Mouse (Mus musculus) bone marrow macrophage, adult 2 months (primary cell): ENCODE measurements around the gene Sycp3. TPM values are rescaled to one million over a fixed set of nuclear protein-coding genes. Genes with fewer than 3 reads are reported as not detected.
A peak's percentile ranks its signal among the peaks of the same experiment; 100 is the strongest.

ENCODE experiments used
- H3K27ac ChIP-seq: 2 replicates; pipeline ENCODE4 v1.5.1; 2012; ENCODE audit warnings: low read depth, low read length; ENCODE audit not compliant: insufficient read depth
- H3K4me1 ChIP-seq: 2 replicates; pipeline ENCODE4 v1.6.1; 2012; ENCODE audit warnings: low read length; ENCODE audit not compliant: control insufficient read depth, insufficient read depth
- H3K4me3 ChIP-seq: 2 replicates; pipeline ENCODE4 v1.5.1; 2012; ENCODE audit warnings: mild to moderate bottlenecking, low read length, moderate library complexity; ENCODE audit not compliant: insufficient read depth
- CTCF ChIP-seq: IDR thresholded peaks from 2 replicates; pipeline ENCODE4 v1.5.1; 2012; ENCODE audit warnings: low read depth, mild to moderate bottlenecking, low read length, moderate library complexity
- POLR2A ChIP-seq: IDR thresholded peaks from 2 replicates; pipeline ENCODE4 v1.6.1; 2012; ENCODE audit warnings: mild to moderate bottlenecking, low read depth, low read length, borderline replicate concordance
- polyA plus RNA-seq: library from polyadenylated mRNA; stranded (reverse); fragments of >200 nt; gene quantifications from 2 replicates; pipeline ENCODE4 v1.2.4, GENCODE M21; 2012; ENCODE audit not compliant: missing spikeins, insufficient read depth, insufficient read length

Sycp3 gene
- polyA plus RNA-seq, 1 experiment: not detected

DNA sequence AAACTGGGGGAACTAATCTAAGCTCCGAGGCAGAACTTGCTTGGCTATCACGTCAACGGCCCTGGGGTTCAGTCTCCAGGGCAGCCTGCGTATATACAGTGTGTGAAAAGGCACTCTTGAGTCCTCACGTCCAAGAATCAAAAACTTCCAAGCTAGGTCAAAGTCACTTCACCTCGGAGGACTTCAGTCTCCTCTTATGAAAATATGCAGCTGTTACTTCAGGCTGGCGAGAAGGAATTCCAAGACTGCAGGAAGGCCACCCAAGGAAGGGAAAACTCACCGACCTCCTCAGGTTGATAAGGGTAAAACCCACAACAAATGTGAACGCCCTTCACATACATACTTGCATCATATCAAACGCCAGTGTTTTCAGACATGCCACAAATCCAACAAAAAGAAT, 42.0 kb downstream of the Sycp3 start:
- no peak overlapping the region for H3K4me3 ChIP-seq
- peaks cover 17% of the 10 kb centered on the region for H3K4me1 ChIP-seq

DNA sequence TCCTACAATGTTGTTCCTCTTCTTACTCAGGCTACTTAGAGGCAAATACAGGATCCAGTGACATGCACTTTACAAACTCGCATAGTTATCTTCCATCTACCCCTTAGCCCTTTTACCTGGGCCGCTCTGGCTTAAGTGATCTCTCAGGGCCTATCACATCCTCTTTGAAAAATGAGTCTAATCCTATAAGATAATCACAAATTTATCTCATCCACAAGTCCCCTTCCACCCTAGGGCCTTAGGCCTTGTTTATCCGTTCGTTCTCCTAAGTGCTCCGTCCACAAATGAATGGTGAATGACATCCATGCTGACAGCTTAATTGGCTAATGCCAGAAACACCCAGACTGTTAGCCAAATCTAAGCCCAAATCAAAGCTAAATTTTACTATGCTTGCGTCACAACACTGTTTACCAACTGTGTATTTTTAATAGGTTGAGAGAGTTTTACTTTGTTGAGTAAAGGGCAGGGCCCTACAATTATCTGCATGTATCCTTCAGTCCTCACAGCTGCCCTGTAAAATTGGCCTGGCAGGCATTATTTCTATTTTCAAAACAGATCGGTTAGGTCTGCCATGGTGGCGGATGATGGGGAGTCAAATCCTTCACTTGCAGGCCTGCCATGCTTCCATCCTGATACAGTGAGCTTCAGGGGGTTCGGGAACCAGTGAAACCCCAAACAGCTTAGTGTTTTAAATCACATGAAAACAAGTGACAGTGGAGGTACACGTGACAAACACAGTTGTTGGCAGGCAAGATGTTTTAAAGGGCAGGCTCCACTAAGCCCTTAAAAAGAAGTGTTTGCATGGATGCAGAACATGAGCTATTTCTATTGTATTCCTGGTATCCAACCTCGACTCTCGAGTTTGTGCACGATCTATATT, 42.8 kb downstream of the Sycp3 start:
- H3K27ac ChIP-seq: no peak overlapping the region
- no peak overlapping the region for H3K4me3 ChIP-seq
- TF ChIP-seq POLR2A (no peak), CTCF (no peak)
- peaks cover 17% of the 10 kb centered on the region for H3K4me1 ChIP-seq

More for the DNA sequence above, 42.0 kb downstream of the Sycp3 start:
- no peak overlapping the region for H3K27ac ChIP-seq
- TF ChIP-seq POLR2A (no peak), CTCF (no peak)

DNA sequence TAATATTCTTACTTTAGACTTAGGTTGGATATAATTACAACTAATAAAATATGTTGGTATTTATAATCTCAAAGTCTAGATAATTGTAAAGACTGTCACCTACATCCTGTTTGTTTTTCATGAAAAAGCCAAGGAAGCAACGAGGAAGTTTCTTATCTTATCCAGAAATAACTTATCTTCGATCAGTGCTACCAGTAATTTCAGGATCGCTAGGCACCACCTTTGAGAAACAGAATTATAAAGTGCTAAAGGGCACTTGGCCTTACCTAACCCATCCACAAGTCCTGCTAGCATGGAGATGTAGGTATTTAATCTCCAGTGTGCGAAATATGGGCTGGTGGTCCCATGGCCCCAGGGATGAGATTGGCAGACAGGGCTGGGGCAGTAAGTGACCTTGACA, 43.5 kb downstream of the Sycp3 start:
- H3K4me1 ChIP-seq: peaks cover 17% of the 10 kb centered on the region
- H3K4me3 ChIP-seq: peak overlapping the region; percentile 99
- TF ChIP-seq CTCF (no peak), POLR2A (no peak)
- no peak overlapping the region for H3K27ac ChIP-seq

DNA sequence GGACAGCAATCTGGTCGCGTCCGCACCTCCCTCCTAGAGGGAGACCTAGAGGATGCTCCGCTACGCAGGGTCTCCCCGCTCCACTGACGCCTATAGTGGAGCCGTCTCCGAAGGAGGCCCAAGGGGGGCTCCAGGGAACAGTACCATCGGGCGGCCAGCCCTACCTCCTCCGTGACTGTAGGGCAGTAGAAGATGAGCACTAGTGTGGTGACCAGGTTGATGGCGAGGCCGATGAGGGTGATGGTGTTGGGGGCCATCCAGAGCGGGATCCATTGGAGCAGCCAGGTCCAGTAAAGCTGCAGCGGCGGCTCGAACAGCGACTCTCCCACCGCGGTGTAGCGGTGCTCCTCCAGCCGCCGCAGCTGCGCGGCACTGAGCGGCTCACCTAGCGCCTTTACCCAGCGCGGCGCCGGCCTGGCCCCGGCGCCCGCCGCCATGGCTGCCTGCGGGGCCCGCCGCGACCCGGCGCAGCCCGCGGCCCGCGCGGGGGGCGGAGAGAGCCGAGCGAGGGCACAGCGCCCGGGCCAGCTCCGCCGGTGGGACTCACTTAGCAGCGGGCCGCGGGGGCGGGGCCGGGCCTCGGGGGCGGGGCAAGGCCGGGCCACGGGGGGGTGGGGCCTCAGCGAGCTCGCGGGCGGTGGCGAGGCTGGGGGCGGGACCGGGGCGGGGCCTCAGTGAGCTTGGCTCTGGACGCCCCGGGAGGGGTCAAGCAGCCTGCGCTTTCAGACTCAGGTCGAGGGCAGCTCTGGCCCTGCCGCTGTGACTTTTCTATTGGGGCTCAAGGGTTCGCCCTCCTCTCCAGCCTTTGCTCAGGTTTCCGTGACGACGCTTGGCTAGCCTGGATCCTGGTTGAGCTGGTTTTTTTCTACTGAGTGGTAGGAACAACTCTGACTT, 44.3 kb downstream of the Sycp3 start, which contains the start of gene Chpt1:
Gene Chpt1 (minus strand): TSS at position 653 of the 894 bp plus-strand sequence.
- Histone ChIP-seq H3K27ac (no peak within 1 kb of the TSS), H3K4me3 (peak within 1 kb of the TSS; percentile 99)

DNA sequence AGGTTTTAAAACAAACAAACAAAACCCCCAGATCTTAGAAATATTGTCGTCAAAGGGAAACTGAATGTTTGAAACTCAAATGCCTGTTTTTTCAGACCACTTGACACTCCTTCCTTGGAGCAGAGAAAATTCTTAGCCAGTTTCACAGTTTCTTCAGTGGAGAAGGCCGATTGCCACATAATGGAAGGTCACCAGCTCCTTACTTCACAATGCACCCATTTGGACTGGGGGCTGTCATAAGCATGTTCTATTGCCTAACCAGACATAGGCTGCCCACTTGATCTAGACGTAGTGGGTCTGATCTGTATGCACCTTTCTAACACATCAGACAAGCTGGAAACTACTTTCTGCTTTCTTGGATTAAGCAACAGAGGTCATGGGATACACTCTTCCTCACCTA, 45.1 kb downstream of the Sycp3 start:
- TF ChIP-seq POLR2A (no peak), CTCF (no peak)
- Histone ChIP-seq H3K4me1 (peaks cover 17% of the 10 kb centered on the region), H3K27ac (no peak overlapping the region), H3K4me3 (no peak overlapping the region)

More for the DNA sequence above, 44.3 kb downstream of the Sycp3 start, which contains the start of gene Chpt1:
- TF ChIP-seq POLR2A: no peak
- no peak for TF ChIP-seq CTCF
- peaks cover 17% of the 10 kb centered on the region for H3K4me1 ChIP-seq

DNA sequence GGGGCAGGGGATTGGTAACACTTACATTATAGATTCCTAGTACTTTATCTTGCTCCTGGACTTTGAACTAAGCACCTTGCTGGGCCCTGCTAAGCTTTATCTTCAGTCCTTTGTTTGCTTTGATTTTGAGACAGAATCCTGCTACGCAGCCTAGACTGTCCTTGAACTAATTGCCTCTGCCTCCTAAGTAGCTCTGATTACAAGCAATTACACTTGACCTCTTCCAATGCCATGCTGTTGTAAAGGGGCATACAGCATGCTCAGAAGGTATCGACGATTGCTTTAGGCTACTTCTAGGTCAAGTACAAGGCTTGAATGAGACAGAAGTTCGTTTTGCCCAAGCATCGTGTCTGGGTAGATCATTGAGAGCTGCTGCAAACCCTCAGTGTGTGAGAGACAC, 45.9 kb downstream of the Sycp3 start:
- no peak overlapping the region for H3K27ac ChIP-seq

DNA sequence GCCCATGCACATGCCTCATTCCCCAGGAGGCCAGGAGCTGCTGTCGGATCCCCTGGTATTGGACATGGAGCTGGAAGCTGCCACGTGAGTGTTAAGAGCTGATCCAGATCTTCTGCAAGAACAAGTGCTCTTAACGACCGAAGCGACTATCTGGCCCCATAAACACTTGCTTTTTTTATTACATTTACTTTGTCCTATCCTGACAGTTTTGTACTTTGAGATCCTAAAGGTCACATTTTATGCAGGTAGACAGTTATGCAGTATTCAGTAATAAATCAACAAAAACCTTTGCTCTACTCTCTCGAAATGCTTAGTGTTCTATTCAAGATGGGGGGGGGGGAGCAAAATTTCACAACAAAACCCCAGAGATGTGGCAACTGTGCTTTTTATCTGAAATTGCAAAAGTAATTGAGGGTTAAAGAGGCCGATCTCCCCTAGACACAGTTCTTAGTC, 48.3 kb downstream of the Sycp3 start:
- TF ChIP-seq POLR2A (no peak), CTCF (no peak)
- Histone ChIP-seq H3K27ac (no peak overlapping the region), H3K4me1 (peaks cover 26% of the 10 kb centered on the region), H3K4me3 (no peak overlapping the region)

More for the DNA sequence above, 45.9 kb downstream of the Sycp3 start:
- TF ChIP-seq CTCF (no peak), POLR2A (no peak)
- Histone ChIP-seq H3K4me1 (peaks cover 17% of the 10 kb centered on the region), H3K4me3 (no peak overlapping the region)

DNA sequence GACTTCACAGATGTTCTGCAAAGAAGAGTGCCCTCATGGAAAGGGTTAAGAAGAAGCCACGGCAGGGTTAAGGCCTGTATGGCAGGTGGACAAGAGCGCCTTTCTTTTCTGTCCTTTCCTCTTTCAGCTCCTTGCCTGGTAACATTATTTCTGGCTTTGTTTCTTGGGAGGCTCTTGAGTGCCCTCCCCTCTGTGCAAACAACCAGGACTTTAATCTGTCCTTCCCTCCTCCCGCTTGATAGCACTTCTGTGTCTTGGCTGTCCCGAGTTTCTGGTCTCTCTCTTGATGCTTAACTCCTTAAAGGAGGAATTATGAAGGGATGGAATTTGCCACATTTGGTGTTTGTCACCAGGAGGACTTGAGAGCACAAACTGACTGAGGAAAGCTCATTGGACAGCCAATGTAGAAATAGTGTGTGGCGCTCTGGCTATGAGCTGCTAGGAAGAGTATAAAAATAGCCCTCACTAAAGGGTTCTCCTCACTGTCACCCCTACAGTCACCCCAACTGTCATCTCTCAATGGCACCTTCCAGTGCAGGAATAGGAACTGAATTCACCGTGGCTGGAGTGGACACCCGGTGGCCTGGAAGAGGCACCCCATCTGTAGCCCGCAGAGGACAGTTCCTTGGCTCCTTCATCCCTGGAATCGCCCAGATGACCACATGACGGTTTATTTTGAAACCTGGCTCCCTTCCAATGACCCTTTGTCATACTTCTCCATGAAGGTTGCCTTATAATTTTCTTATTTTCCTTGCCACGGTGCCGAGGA, 51.3 kb downstream of the Sycp3 start:
- Histone ChIP-seq H3K4me1 (peaks cover 23% of the 10 kb centered on the region), H3K27ac (no peak overlapping the region), H3K4me3 (no peak overlapping the region)
- TF ChIP-seq CTCF (no peak), POLR2A (no peak)

DNA sequence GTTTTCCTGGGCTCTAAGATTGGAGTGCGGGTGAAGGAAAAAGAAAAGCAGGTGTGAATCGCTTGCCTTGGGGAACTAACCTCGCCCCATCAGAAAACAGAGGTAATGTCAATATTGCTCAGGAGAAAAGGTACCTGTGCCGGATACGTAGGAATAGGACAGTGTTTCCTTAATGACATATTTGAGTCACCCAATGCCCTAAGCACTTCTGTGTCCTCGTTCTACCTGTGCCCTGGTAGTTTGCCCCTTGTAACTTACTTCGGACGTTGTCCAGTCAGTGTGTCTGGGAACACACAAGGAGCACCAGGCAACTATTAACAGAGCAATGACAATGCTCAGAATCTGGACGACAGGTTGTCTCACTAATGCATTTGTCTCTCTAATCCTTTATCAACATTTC, 52.0 kb downstream of the Sycp3 start:
- Histone ChIP-seq H3K27ac (no peak overlapping the region), H3K4me3 (no peak overlapping the region), H3K4me1 (peaks cover 23% of the 10 kb centered on the region)
- TF ChIP-seq CTCF: no peak
